Mouse (Mus musculus) hindbrain, embryonic 14.5 days (tissue): ENCODE measurements around the gene Rae1. TPM values are rescaled to one million over a fixed set of nuclear protein-coding genes. Genes with fewer than 3 reads are reported as not detected.

Experiments used
- ATAC-seq: fragments of 200-750 bp; cut with Nextera tagmentation; 2 replicates; pipeline ENCODE4 v1.8.0; 2017; ENCODE audit warnings: moderate number of reproducible peaks, mild to moderate bottlenecking, moderate TSS enrichment, moderate library complexity; ENCODE audit not compliant: low FRiP score
- DNase-seq: peaks from one replicate; pipeline ENCODE4 v3.0.0-alpha.2; 2015; ENCODE audit warnings: low spot score
- H3K27ac ChIP-seq: fragments of 300-500 bp; sonication (generic); 2 replicates; pipeline ENCODE4 v1.5.1; 2014; ENCODE audit warnings: mild to moderate bottlenecking, moderate library complexity
- H3K27me3 ChIP-seq: fragments of 300-500 bp; sonication (generic); 2 replicates; pipeline ENCODE4 v1.6.1; 2014; ENCODE audit warnings: mild to moderate bottlenecking, low read length, mixed read lengths; ENCODE audit not compliant: control insufficient read depth, insufficient read depth
- H3K36me3 ChIP-seq: fragments of 300-500 bp; sonication (generic); replicated peaks from 2 replicates; pipeline ENCODE4 v1.6.1; 2014; ENCODE audit not compliant: control insufficient read depth, insufficient read depth
- H3K4me1 ChIP-seq: fragments of 300-500 bp; sonication (generic); replicated peaks from 2 replicates; pipeline ENCODE4 v1.6.1; 2014; ENCODE audit warnings: antibody characterized with exemption, low read length, mixed read lengths; ENCODE audit not compliant: control insufficient read depth, insufficient read depth
- H3K4me2 ChIP-seq: fragments of 300-500 bp; sonication (generic); replicated peaks from 2 replicates; pipeline ENCODE4 v1.6.1; 2014; ENCODE audit warnings: mild to moderate bottlenecking, moderate library complexity
- H3K4me3 ChIP-seq: fragments of 300-500 bp; sonication (generic); replicated peaks from 2 replicates; pipeline ENCODE4 v1.5.1; 2014; ENCODE audit warnings: mild to moderate bottlenecking, low read length
- H3K9ac ChIP-seq: fragments of 300-500 bp; sonication (generic); 2 replicates; pipeline ENCODE4 v1.6.1; 2014
- H3K9me3 ChIP-seq: fragments of 300-500 bp; sonication (generic); 2 replicates; pipeline ENCODE4 v1.6.1; 2016; ENCODE audit warnings: low read length; ENCODE audit not compliant: control insufficient read depth
- WGBS: fragments of 180-500 bp; shearing (Covaris S2); extraction: QIAGEN DNeasy Blood & Tissue Kit; methylation state at CpG from one replicate; pipeline ENCODE4 v1.1.7; 2014; 5-methylcytosine and 5-hydroxymethylcytosine counted together
- polyA plus RNA-seq: library from polyadenylated mRNA; unstranded; fragments of >200 nt; fragmentation: Nextera tagmentation; extraction: Ambion mirVana; gene quantifications from 2 replicates; pipeline ENCODE4 v1.2.1, GENCODE M21; 2014

Gene Rae1
- polyA plus RNA-seq, 1 experiment from 2014 or later: 117 TPM

DNA sequence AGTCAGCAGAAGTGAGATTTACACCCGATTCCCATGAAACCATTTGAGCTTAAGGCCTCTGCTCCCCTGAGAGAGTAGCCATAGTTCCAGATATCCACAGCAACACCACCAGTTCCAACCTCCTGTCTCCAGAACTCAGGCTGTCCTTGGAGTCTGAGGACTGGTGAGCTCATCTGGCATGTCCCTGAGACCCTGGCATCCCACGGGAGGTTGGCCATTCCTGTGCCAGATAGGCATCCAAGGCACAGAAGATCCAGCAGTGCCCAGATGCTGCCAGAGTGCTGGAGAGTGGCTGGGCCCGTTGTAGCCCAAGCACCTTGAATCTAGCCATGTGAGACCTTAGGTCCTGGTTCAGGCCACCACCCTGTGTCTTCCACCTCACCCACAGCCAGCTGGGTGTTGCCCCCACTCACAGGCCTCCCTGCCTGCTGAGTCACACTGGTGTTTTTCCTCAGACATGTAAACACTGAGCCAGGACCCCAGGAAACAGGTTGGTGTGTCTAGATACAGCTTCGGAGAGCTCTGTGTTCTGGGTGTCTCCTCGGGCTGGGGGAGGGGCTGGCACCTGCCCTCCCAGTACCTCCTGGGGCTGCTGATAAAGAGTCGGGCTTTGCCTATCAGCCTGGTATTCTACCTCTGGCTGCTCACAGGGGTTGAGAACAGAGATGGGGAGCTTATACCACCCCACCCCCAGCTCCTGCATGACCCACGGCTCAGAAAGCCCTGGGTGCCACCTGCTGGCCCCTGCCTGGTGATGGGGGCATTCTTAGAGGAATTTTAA lies 38.1 kb downstream of the Rae1 start:
- WGBS: 78% methylated on average over 7 of the region's 7 CpGs
- Histone ChIP-seq H3K4me2 (no peak overlapping the region), H3K4me1 (no peaks in the 10 kb centered on the region), H3K27ac (no peak overlapping the region), H3K27me3 (no peaks in the 10 kb centered on the region), H3K4me3 (no peak overlapping the region), H3K36me3 (peaks cover 24% of the 10 kb centered on the region), H3K9ac (no peak overlapping the region), H3K9me3 (no peaks in the 10 kb centered on the region)
- DNase-seq (no peak), ATAC-seq (no peak)

DNA sequence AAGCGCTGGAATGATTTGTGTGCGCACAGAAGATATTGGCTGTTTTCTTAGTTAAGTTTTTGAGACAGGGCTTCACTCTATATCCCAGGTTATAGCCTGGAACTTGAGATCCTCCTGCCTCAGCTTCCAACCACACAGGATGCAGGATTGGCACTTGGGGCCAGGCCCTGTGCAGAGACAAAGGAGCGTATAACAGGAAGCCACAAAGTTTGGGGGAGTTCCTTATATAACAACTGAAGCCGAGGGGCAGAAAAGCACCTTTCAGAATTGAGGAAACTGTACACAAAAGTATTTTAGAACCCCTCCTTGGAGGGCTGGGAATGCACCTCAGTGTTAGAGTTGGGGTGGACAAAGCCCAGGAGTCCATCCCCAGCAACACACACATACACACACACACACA lies 39.1 kb downstream of the Rae1 start:
- Histone ChIP-seq H3K4me1 (no peaks in the 10 kb centered on the region), H3K27me3 (no peaks in the 10 kb centered on the region), H3K9ac (no peak overlapping the region), H3K27ac (no peak overlapping the region), H3K9me3 (no peaks in the 10 kb centered on the region), H3K4me3 (no peak overlapping the region), H3K36me3 (peaks cover 15% of the 10 kb centered on the region), H3K4me2 (no peak overlapping the region)
- DNase-seq: no peak
- ATAC-seq: no peak
- 97% methylated on average over 4 of the region's 4 CpGs for WGBS

DNA sequence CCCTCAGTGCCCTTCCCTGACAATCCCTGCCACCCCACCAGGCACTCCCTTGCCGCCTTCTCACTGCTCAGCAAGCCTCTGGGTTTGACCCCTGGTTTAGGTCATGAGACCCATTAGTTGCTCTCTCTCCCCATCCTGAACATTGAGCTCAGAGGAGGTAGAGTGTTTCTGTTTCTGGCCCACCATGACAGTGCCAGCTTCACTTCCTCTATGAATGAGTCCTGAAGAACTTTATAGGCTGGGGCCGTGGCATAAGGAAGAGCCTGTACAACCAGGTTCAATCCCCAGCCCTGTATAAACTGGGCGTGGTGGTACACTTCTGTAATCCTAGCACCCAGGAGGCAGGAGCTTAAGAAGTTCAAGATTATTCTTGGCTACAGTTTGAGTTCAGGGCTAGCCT lies 40.9 kb downstream of the Rae1 start:
- DNase-seq (no peak), ATAC-seq (no peak)
- Histone ChIP-seq H3K36me3 (no peaks in the 10 kb centered on the region), H3K4me3 (no peak overlapping the region), H3K27ac (no peak overlapping the region), H3K9ac (no peak overlapping the region), H3K27me3 (no peaks in the 10 kb centered on the region), H3K4me1 (no peaks in the 10 kb centered on the region), H3K9me3 (no peaks in the 10 kb centered on the region), H3K4me2 (no peak overlapping the region)
- WGBS: 91% methylated on average over 3 of the region's 3 CpGs

DNA sequence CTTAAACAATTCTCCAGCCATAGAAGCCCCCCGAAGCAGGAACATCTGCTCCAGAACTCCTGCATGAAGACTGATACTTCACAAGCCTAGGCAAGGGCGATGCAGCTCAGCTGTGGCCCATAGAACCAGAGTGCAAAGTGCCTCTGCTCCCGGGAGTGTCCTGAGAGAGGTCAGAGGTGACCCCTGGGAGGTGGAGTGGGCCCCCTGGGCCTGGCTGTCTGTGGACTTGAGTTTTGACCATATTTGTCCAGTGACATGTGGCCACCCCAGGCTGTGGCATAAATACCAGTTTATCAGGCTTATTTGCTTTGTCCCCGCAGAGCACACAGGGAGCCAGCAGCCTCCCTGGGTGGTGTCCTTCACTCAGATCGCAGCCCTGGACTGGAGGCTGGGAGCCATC lies 41.3 kb downstream of the Rae1 start:
- Histone ChIP-seq H3K4me2 (no peak overlapping the region), H3K4me3 (no peak overlapping the region), H3K27me3 (no peaks in the 10 kb centered on the region), H3K4me1 (no peaks in the 10 kb centered on the region), H3K36me3 (no peaks in the 10 kb centered on the region), H3K9me3 (no peaks in the 10 kb centered on the region), H3K27ac (no peak overlapping the region), H3K9ac (no peak overlapping the region)
- ATAC-seq (no peak), DNase-seq (no peak)
- 69% methylated on average over 5 of the region's 5 CpGs for WGBS

DNA sequence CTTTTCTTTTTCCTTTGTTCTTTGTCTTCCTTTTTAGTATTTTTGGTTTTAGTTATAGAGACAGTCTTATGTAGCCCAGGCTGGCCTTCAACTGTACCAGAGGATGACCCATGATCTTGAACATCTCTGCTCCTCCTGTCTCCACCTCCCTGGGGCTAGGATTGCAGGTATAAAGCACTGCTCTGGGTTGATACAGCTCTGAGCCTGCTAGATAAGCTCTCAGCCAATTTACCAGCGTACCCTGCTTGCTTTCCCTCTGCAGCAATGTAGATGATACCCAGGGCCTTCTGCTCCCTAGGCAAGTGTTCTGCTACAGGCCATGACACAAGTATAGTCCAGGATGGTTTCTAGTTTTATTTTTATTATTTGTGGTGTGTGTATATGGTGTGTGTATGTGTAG lies 42.0 kb downstream of the Rae1 start:
- H3K9ac ChIP-seq: no peak overlapping the region
- H3K4me1 ChIP-seq: no peaks in the 10 kb centered on the region
- no peak overlapping the region for H3K27ac ChIP-seq
- H3K4me3 ChIP-seq: no peak overlapping the region
- no peak overlapping the region for H3K4me2 ChIP-seq
- H3K36me3 ChIP-seq: no peaks in the 10 kb centered on the region
- no peaks in the 10 kb centered on the region for H3K27me3 ChIP-seq
- DNase-seq: no peak
- ATAC-seq: no peak
- 90% methylated on average over 1 of the region's 1 CpGs for WGBS
- no peaks in the 10 kb centered on the region for H3K9me3 ChIP-seq

DNA sequence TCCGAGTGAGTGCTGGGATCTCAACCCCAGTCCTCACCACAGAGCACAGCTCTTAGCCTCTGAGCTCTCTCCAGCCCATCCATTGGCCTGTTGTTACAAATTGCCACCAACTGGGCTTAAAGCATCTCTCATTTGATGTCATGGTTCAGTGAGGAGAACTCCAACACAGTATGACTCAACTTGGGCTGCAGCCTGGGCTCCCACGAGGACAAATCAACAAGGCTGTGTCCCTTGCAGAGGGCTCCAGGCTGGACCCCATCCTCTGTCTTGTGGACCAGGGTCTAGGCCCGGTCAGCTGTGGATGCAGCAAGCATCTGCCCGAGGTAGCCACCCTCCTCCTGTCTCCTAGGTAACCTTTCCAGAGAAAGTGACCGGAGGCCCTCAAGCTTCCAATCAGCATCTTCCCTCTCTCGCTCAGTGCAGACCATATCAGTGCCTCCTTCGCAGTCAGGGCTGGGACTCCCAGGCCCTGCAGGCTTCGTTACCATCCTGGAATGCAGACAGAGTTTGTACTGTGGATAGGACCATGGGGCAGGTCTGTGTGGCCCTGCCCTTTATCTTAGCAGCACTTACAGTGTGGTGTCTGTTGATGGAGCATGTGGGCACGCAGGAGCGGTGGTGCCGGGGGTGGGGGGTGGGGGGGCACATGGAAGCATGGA lies 42.7 kb downstream of the Rae1 start:
- no peak for DNase-seq
- no peak for ATAC-seq
- Histone ChIP-seq H3K4me2 (no peak overlapping the region), H3K27ac (no peak overlapping the region), H3K27me3 (no peaks in the 10 kb centered on the region), H3K4me3 (no peak overlapping the region), H3K9ac (no peak overlapping the region), H3K4me1 (no peaks in the 10 kb centered on the region), H3K36me3 (no peaks in the 10 kb centered on the region), H3K9me3 (no peaks in the 10 kb centered on the region)
- 58% methylated on average over 11 of the region's 11 CpGs for WGBS

DNA sequence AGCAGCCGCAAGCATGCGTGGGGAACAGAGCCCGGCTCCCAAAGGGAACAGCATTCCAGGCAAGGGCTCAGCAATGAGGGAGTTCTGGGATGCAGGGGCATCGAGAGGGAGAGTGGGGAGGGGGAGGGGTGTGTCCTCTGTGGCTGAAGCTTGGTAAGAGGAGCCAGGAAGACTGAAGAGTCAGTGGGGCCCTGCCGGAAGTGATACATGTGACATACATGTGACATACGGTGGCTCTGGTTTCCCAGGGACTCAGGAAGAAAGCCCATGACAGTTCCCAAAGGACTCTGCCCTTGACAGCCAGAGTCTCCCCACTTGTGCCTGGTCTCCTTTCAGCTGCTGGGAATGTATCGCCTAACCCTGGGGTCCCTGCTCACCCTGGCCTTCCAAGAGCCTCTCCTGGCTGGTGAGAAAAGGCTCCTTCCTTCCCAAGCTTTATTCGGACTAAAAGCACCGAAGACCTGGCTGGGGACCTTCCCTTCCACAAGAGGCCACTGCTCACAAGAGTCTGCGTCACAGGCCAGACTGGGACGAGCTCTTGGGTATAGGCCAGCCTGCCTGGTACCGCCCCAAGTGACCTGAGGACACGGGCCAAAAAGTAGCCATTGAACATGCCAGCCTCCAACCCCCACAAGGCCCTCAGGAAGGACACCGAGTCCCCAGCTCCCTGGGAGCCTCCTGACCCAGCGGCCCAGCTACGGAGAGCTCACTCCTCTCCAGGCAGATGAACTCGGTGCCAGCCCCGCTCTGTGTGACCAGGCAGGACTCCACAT lies 44.5 kb downstream of the Rae1 start:
- Histone ChIP-seq H3K9me3 (no peaks in the 10 kb centered on the region), H3K27me3 (no peaks in the 10 kb centered on the region), H3K4me1 (no peaks in the 10 kb centered on the region), H3K9ac (no peak overlapping the region), H3K4me3 (no peak overlapping the region), H3K36me3 (no peaks in the 10 kb centered on the region), H3K27ac (no peak overlapping the region), H3K4me2 (no peak overlapping the region)
- DNase-seq (no peak), ATAC-seq (no peak)
- WGBS: 79% methylated on average over 18 of the region's 18 CpGs

DNA sequence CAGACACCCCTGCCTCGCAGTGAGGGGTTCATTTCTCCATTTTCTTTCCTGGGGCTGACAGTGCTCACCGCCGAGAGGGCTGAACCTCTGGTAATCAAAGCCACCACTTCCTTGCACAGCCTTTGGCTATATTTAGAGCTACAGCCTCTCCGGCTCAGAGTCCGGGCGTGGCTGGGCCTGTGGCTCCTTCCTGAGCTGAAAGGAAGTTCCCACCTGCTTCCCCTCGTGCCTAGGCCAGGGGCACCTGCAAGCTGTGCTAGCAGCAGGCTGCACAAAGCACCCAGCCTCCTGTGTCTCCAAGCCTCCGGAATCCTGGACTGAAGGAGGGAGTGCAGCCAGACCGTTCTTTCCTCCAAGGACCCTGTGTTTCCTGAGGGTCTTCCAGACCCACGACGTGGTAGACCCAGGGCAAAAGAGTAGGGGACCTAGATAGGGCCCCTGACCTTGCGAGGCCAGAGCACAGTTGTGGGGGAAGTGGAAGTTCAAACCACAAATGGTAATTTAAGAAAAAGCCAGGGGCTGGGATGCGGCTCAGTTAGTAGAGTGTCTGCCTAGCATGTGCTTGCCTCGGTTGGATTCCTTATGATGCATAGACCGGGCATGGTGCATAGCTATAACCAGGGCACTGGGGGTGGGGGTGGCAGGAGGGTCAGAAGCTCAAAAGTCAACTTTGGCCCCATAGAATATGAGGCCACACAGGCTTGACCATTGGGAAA lies 46.8 kb downstream of the Rae1 start:
- 81% methylated on average over 15 of the region's 15 CpGs for WGBS

DNA sequence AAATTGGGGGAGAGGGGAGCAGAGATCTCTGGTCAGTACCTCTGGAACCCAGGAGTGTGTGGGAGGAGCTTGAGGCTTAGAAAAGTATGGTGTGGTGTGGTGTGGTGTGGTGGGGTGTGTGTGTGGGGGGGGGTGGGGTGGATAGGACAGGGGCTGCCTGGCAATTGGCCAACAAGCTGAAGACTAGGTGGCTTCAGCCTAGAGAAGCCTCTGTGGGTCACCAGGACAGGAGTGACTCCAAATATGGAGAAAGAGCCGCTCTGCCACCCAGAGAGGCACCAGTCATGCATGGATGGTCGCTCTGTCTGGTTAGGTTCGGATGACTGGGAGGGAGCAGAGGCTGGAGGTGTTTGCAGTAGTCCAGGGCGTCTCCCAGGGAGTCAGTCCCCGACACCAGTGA lies 47.6 kb downstream of the Rae1 start:
- Histone ChIP-seq H3K4me3 (no peak overlapping the region), H3K4me2 (no peak overlapping the region), H3K9ac (no peak overlapping the region), H3K27me3 (no peaks in the 10 kb centered on the region), H3K4me1 (no peaks in the 10 kb centered on the region), H3K27ac (no peak overlapping the region), H3K36me3 (no peaks in the 10 kb centered on the region), H3K9me3 (no peaks in the 10 kb centered on the region)
- no peak for DNase-seq
- WGBS: 40% methylated on average over 5 of the region's 5 CpGs
- no peak for ATAC-seq

More for the DNA sequence above, 46.8 kb downstream of the Rae1 start:
- Histone ChIP-seq H3K4me3 (no peak overlapping the region), H3K4me2 (no peak overlapping the region), H3K27ac (no peak overlapping the region), H3K9ac (no peak overlapping the region), H3K27me3 (no peaks in the 10 kb centered on the region), H3K4me1 (no peaks in the 10 kb centered on the region), H3K36me3 (no peaks in the 10 kb centered on the region), H3K9me3 (no peaks in the 10 kb centered on the region)
- ATAC-seq (no peak), DNase-seq (no peak)
